Mouse (Mus musculus) urinary bladder, postnatal 25 days (tissue): ENCODE measurements around the gene Rpa2.
"Not testable (repeated sequence)": the region's sequence is repeated elsewhere in the genome, so short reads cannot be mapped to it uniquely, and the experiment has no call there.

Experiments used
- DNase-seq: peaks from one replicate; pipeline ENCODE4 v3.0.0; 2022; ENCODE audit warnings: low spot score

Gene Rpa2

GRCm38 (mm10) chr4:132763125-132763524 lies 5.0 kb upstream of the Rpa2 start:
- DNase-seq, result not testable (repeated sequence)

- no peak for DNase-seq
Observed at GRCm38 (mm10) chr4:132771776-132772175, 3.6 kb downstream of the Rpa2 start.

GRCm38 (mm10) chr4:132774905-132775304 lies 6.8 kb downstream of the Rpa2 start:
- DNase-seq, result no peak

GRCm38 (mm10) chr4:132776764-132777163 lies 8.6 kb downstream of the Rpa2 start:
- DNase-seq, result peak; percentile 44

GRCm38 (mm10) chr4:132778562-132779201 lies 10.6 kb downstream of the Rpa2 start:
- no peak for DNase-seq

GRCm38 (mm10) chr4:132780288-132780687 lies 12.2 kb downstream of the Rpa2 start:
- no peak for DNase-seq

- no peak for DNase-seq
Observed at GRCm38 (mm10) chr4:132783732-132784131, 15.6 kb downstream of the Rpa2 start.

GRCm38 (mm10) chr4:132785228-132785627 lies 17.1 kb downstream of the Rpa2 start:
- DNase-seq, result no peak

- no peak for DNase-seq
Observed at GRCm38 (mm10) chr4:132789731-132790130, 21.6 kb downstream of the Rpa2 start.

GRCm38 (mm10) chr4:132793322-132794004 lies 25.3 kb downstream of the Rpa2 start:
- not testable (repeated sequence) for DNase-seq

- DNase-seq, result no peak
Observed at GRCm38 (mm10) chr4:132794028-132794427, 25.9 kb downstream of the Rpa2 start.

GRCm38 (mm10) chr4:132794760-132795159 lies 26.6 kb downstream of the Rpa2 start:
- DNase-seq, result no peak

GRCm38 (mm10) chr4:132795171-132795570 lies 27.0 kb downstream of the Rpa2 start:
- no peak for DNase-seq

- DNase-seq, result peak; percentile 73
Observed at GRCm38 (mm10) chr4:132796196-132796886, 28.2 kb downstream of the Rpa2 start, which contains the start of gene Themis2. Themis2 (minus strand) TSS chr4:132796387.

- no peak for DNase-seq
Observed at GRCm38 (mm10) chr4:132797461-132797860, 29.3 kb downstream of the Rpa2 start.

- DNase-seq, result no peak
Observed at GRCm38 (mm10) chr4:132798028-132798427, 29.9 kb downstream of the Rpa2 start.

- not testable (repeated sequence) for DNase-seq
Observed at GRCm38 (mm10) chr4:132798666-132799065, 30.5 kb downstream of the Rpa2 start.

- no peak for DNase-seq
Observed at GRCm38 (mm10) chr4:132799845-132800244, 31.7 kb downstream of the Rpa2 start.

- DNase-seq, result no peak
Observed at GRCm38 (mm10) chr4:132801176-132802077, 33.3 kb downstream of the Rpa2 start.

GRCm38 (mm10) chr4:132802171-132802637 lies 34.1 kb downstream of the Rpa2 start:
- DNase-seq, result no peak

GRCm38 (mm10) chr4:132803212-132803611 lies 35.1 kb downstream of the Rpa2 start:
- no peak for DNase-seq

GRCm38 (mm10) chr4:132803876-132804275 lies 35.7 kb downstream of the Rpa2 start:
- no peak for DNase-seq
